Mouse (Mus musculus) heart, embryonic 15.5 days (tissue): Measurements from ENCODE around the gene 4933427D14Rik. TPM values are rescaled to one million over a fixed set of nuclear protein-coding genes. Genes with fewer than 3 reads are reported as not detected.

Experiments used
- ATAC-seq: fragments of 200-750 bp; cut with Nextera tagmentation; replicated peaks from 2 replicates; pipeline ENCODE4 v1.8.0; 2017; ENCODE audit warnings: low read depth, moderate TSS enrichment; ENCODE audit not compliant: insufficient number of reproducible peaks, insufficient read depth, low FRiP score
- H3K27ac ChIP-seq: fragments of 300-500 bp; sonication (generic); 2 replicates; pipeline ENCODE4 v1.5.1; 2015; ENCODE audit warnings: mild to moderate bottlenecking, inconsistent platforms
- H3K27me3 ChIP-seq: fragments of 300-500 bp; sonication (generic); 2 replicates; pipeline ENCODE4 v1.6.1; 2015; ENCODE audit warnings: inconsistent platforms
- H3K36me3 ChIP-seq: fragments of 300-500 bp; sonication (generic); 2 replicates; pipeline ENCODE4 v1.6.1; 2015; ENCODE audit warnings: mild to moderate bottlenecking, inconsistent platforms
- H3K4me1 ChIP-seq: fragments of 300-500 bp; sonication (generic); replicated peaks from 2 replicates; pipeline ENCODE4 v1.6.1; 2015; ENCODE audit warnings: inconsistent platforms
- H3K4me2 ChIP-seq: fragments of 300-500 bp; sonication (generic); 2 replicates; pipeline ENCODE4 v1.6.1; 2015; ENCODE audit warnings: inconsistent platforms, mild to moderate bottlenecking, moderate library complexity
- H3K4me3 ChIP-seq: fragments of 300-500 bp; sonication (generic); 2 replicates; pipeline ENCODE4 v1.5.1; 2015; ENCODE audit warnings: mild to moderate bottlenecking, inconsistent platforms
- H3K9ac ChIP-seq: fragments of 300-500 bp; sonication (generic); 2 replicates; pipeline ENCODE4 v1.6.1; 2015; ENCODE audit warnings: mild to moderate bottlenecking, inconsistent platforms
- H3K9me3 ChIP-seq: fragments of 300-500 bp; sonication (generic); replicated peaks from 2 replicates; pipeline ENCODE4 v1.6.1; 2016; ENCODE audit warnings: inconsistent platforms
- WGBS: fragments of 180-500 bp; shearing (Covaris S2); methylation state at CpG from one replicate; pipeline ENCODE4 v1.1.7; 2015; ENCODE audit warnings: mixed read lengths; 5-methylcytosine and 5-hydroxymethylcytosine counted together
- polyA plus RNA-seq: library from polyadenylated mRNA; unstranded; fragments of >200 nt; fragmentation: Nextera tagmentation; extraction: Ambion mirVana; gene quantifications from 2 replicates; pipeline ENCODE4 v1.2.1, GENCODE M21; 2015

4933427D14Rik gene
- polyA plus RNA-seq, 1 experiment from 2014 or later: 6.1 TPM

GRCm38 (mm10) chr11:72129032-72129894, 78.0 kb downstream of the 4933427D14Rik start:
- H3K4me3 ChIP-seq: no peak overlapping the region
- H3K9me3 ChIP-seq: no peaks in the 10 kb centered on the region
- no peaks in the 10 kb centered on the region for H3K36me3 ChIP-seq
- WGBS: 52% methylated on average over 8 of the region's 8 CpGs
- peak overlapping the region; percentile 89 for H3K27ac ChIP-seq
- no peak overlapping the region for H3K9ac ChIP-seq
- peaks cover 10% of the 10 kb centered on the region for H3K27me3 ChIP-seq
- ATAC-seq: no peak
- H3K4me1 ChIP-seq: peaks cover 42% of the 10 kb centered on the region
- H3K4me2 ChIP-seq: peak overlapping the region; percentile 36

GRCm38 (mm10) chr11:72127450-72128189, 79.6 kb downstream of the 4933427D14Rik start:
- H3K27me3 ChIP-seq: no peaks in the 10 kb centered on the region
- no peak for ATAC-seq
- H3K27ac ChIP-seq: no peak overlapping the region
- no peak overlapping the region for H3K9ac ChIP-seq
- H3K36me3 ChIP-seq: no peaks in the 10 kb centered on the region
- H3K4me3 ChIP-seq: no peak overlapping the region
- WGBS: 80% methylated on average over 5 of the region's 5 CpGs
- no peak overlapping the region for H3K4me2 ChIP-seq
- no peaks in the 10 kb centered on the region for H3K9me3 ChIP-seq
- peaks cover 34% of the 10 kb centered on the region for H3K4me1 ChIP-seq

GRCm38 (mm10) chr11:72125781-72126180, 81.5 kb downstream of the 4933427D14Rik start:
- Histone ChIP-seq H3K9me3 (no peaks in the 10 kb centered on the region), H3K27ac (no peak overlapping the region), H3K4me2 (no peak overlapping the region), H3K4me1 (peaks cover 18% of the 10 kb centered on the region), H3K36me3 (no peaks in the 10 kb centered on the region), H3K9ac (no peak overlapping the region), H3K4me3 (no peak overlapping the region), H3K27me3 (no peaks in the 10 kb centered on the region)
- ATAC-seq: no peak
- 71% methylated on average over 3 of the region's 3 CpGs for WGBS

GRCm38 (mm10) chr11:72123531-72123930, 83.7 kb downstream of the 4933427D14Rik start:
- WGBS: 76% methylated on average over 4 of the region's 4 CpGs
- no peak for ATAC-seq
- H3K4me1 ChIP-seq: no peaks in the 10 kb centered on the region

GRCm38 (mm10) chr11:72120354-72120753, 86.9 kb downstream of the 4933427D14Rik start:
- WGBS: 78% methylated on average over 6 of the region's 6 CpGs
- H3K4me1 ChIP-seq: no peaks in the 10 kb centered on the region
- no peak overlapping the region for H3K27ac ChIP-seq
- no peak for ATAC-seq
- no peak overlapping the region for H3K4me2 ChIP-seq
- H3K9me3 ChIP-seq: no peaks in the 10 kb centered on the region
- H3K36me3 ChIP-seq: no peaks in the 10 kb centered on the region
- no peaks in the 10 kb centered on the region for H3K27me3 ChIP-seq
- no peak overlapping the region for H3K4me3 ChIP-seq
- no peak overlapping the region for H3K9ac ChIP-seq

More at GRCm38 (mm10) chr11:72123531-72123930, 83.7 kb downstream of the 4933427D14Rik start:
- no peak overlapping the region for H3K9ac ChIP-seq
- no peaks in the 10 kb centered on the region for H3K36me3 ChIP-seq
- no peak overlapping the region for H3K4me2 ChIP-seq
- no peaks in the 10 kb centered on the region for H3K27me3 ChIP-seq
- H3K27ac ChIP-seq: no peak overlapping the region
- no peak overlapping the region for H3K4me3 ChIP-seq
- H3K9me3 ChIP-seq: no peaks in the 10 kb centered on the region

- ATAC-seq: no peak
- Histone ChIP-seq H3K27me3 (no peaks in the 10 kb centered on the region), H3K27ac (no peak overlapping the region), H3K4me1 (no peaks in the 10 kb centered on the region), H3K4me2 (no peak overlapping the region), H3K4me3 (no peak overlapping the region), H3K9ac (no peak overlapping the region), H3K36me3 (no peaks in the 10 kb centered on the region), H3K9me3 (no peaks in the 10 kb centered on the region)
- 74% methylated on average over 3 of the region's 3 CpGs for WGBS
Observed at GRCm38 (mm10) chr11:72118630-72119029, 88.6 kb downstream of the 4933427D14Rik start.

GRCm38 (mm10) chr11:72113296-72113695, 94.0 kb downstream of the 4933427D14Rik start:
- Histone ChIP-seq H3K27ac (no peak overlapping the region), H3K9me3 (no peaks in the 10 kb centered on the region), H3K9ac (no peak overlapping the region), H3K27me3 (no peaks in the 10 kb centered on the region), H3K36me3 (no peaks in the 10 kb centered on the region), H3K4me1 (no peaks in the 10 kb centered on the region), H3K4me3 (no peak overlapping the region), H3K4me2 (no peak overlapping the region)
- ATAC-seq: no peak
- 46% methylated on average over 4 of the region's 4 CpGs for WGBS

- ATAC-seq: no peak
- no peak overlapping the region for H3K27ac ChIP-seq
- no peak overlapping the region for H3K4me2 ChIP-seq
- H3K9me3 ChIP-seq: no peaks in the 10 kb centered on the region
- 53% methylated on average over 3 of the region's 3 CpGs for WGBS
- H3K36me3 ChIP-seq: no peaks in the 10 kb centered on the region
- no peaks in the 10 kb centered on the region for H3K4me1 ChIP-seq
- no peak overlapping the region for H3K9ac ChIP-seq
- H3K4me3 ChIP-seq: no peak overlapping the region
- no peaks in the 10 kb centered on the region for H3K27me3 ChIP-seq
Observed at GRCm38 (mm10) chr11:72110726-72111125, 96.5 kb downstream of the 4933427D14Rik start.

- 63% methylated on average over 8 of the region's 8 CpGs for WGBS
- H3K4me2 ChIP-seq: no peak overlapping the region
- H3K27ac ChIP-seq: no peak overlapping the region
- no peaks in the 10 kb centered on the region for H3K4me1 ChIP-seq
- H3K9ac ChIP-seq: no peak overlapping the region
- no peaks in the 10 kb centered on the region for H3K9me3 ChIP-seq
- ATAC-seq: no peak
- no peak overlapping the region for H3K4me3 ChIP-seq
- H3K27me3 ChIP-seq: no peaks in the 10 kb centered on the region
- no peaks in the 10 kb centered on the region for H3K36me3 ChIP-seq
Observed at GRCm38 (mm10) chr11:72104223-72104622, 103.0 kb downstream of the 4933427D14Rik start.
